Mouse (Mus musculus): ENCODE results near the gene Zfp961. TPM values are rescaled to one million over a fixed set of nuclear protein-coding genes. Genes with fewer than 3 reads are reported as not detected.
"Not testable (repeated sequence)": the region's sequence is repeated elsewhere in the genome, so short reads cannot be mapped to it uniquely, and the experiment has no call there.

Gene Zfp961
- total RNA-seq, 1 experiment = 79.0 TPM

GRCm38 (mm10) chr8:71926551-71926950 is 24.3 kb upstream of the Zfp961 start:
- no peak for DNase-seq (ENCODE audit: low read depth, low spot score)
- Histone ChIP-seq H3K36me3 (ENCODE audit: control insufficient read depth, insufficient read depth, low read length, poor library complexity, severe bottlenecking) (peaks cover 9% of the 10 kb centered on the region), H3K4me3 (ENCODE audit: insufficient read depth in 1 of 2, low read depth in 1 of 2, low read length in 2 of 2, poor library complexity in 1 of 2, severe bottlenecking in 1 of 2) (no peak overlapping the region), H3K4me1 (ENCODE audit: control insufficient read depth in 2 of 2, insufficient read depth in 2 of 2, low read length in 2 of 2, poor library complexity in 1 of 2) (no peaks in the 10 kb centered on the region; a peak in 1 of 4 replicates), H3K9me3 (ENCODE audit: control insufficient read depth, insufficient read depth, low read depth, low read length) (no peaks in the 10 kb centered on the region), H3K9ac (ENCODE audit: insufficient read depth, low read depth, low read length, poor library complexity, severe bottlenecking) (no peak overlapping the region), H3K27ac (ENCODE audit: insufficient read depth, low read depth, low read length, poor library complexity, severe bottlenecking) (no peak overlapping the region)
- in situ Hi-C loops (cut with MboI; ENCODE audit: low sequenced_read_pairs in 2 of 2, unreplicated experiment in 2 of 2) = no loop called here
- no peak for TF ChIP-seq HCFC1 (IDR thresholded peaks at IDR 0.05; ENCODE audit: borderline replicate concordance, insufficient read depth, low read length)
- TF ChIP-seq MAFK (IDR thresholded peaks at IDR 0.05; ENCODE audit: insufficient read depth, low read depth, low read length) = no peak
- TF ChIP-seq ZNF384 (IDR thresholded peaks at IDR 0.05; ENCODE audit: low read depth, low read length) = no peak
- no peak for TF ChIP-seq ZC3H11A (IDR thresholded peaks at IDR 0.05; ENCODE audit: borderline replicate concordance, low read depth, low read length)
- no peak for TF ChIP-seq CHD2 (IDR thresholded peaks at IDR 0.05; ENCODE audit: low read depth, low read length)

GRCm38 (mm10) chr8:71927779-71928178 is 23.1 kb upstream of the Zfp961 start:
- TF ChIP-seq CHD2 (IDR thresholded peaks at IDR 0.05; ENCODE audit: low read depth, low read length) = no peak
- no peak for TF ChIP-seq HCFC1 (IDR thresholded peaks at IDR 0.05; ENCODE audit: borderline replicate concordance, insufficient read depth, low read length)
- TF ChIP-seq ZC3H11A (IDR thresholded peaks at IDR 0.05; ENCODE audit: borderline replicate concordance, low read depth, low read length) = no peak
- no peak for TF ChIP-seq ZNF384 (IDR thresholded peaks at IDR 0.05; ENCODE audit: low read depth, low read length)
- TF ChIP-seq MAFK (IDR thresholded peaks at IDR 0.05; ENCODE audit: insufficient read depth, low read depth, low read length) = no peak
- Histone ChIP-seq H3K27ac (ENCODE audit: insufficient read depth, low read depth, low read length, poor library complexity, severe bottlenecking) (no peak overlapping the region), H3K4me1 (ENCODE audit: control insufficient read depth in 2 of 2, insufficient read depth in 2 of 2, low read length in 2 of 2, poor library complexity in 1 of 2) (no peaks in the 10 kb centered on the region; a peak in 1 of 4 replicates), H3K36me3 (ENCODE audit: control insufficient read depth, insufficient read depth, low read length, poor library complexity, severe bottlenecking) (peaks cover 9% of the 10 kb centered on the region), H3K9me3 (ENCODE audit: control insufficient read depth, insufficient read depth, low read depth, low read length) (no peaks in the 10 kb centered on the region), H3K4me3 (ENCODE audit: insufficient read depth in 1 of 2, low read depth in 1 of 2, low read length in 2 of 2, poor library complexity in 1 of 2, severe bottlenecking in 1 of 2) (no peak overlapping the region), H3K9ac (ENCODE audit: insufficient read depth, low read depth, low read length, poor library complexity, severe bottlenecking) (no peak overlapping the region)
- in situ Hi-C loops (cut with MboI; ENCODE audit: low sequenced_read_pairs in 2 of 2, unreplicated experiment in 2 of 2) = no loop called here
- DNase-seq (ENCODE audit: low read depth, low spot score) = no peak

- H3K36me3 ChIP-seq (ENCODE audit: control insufficient read depth, insufficient read depth, low read length, poor library complexity, severe bottlenecking); DNase-seq (ENCODE audit: low read depth, low spot score); H3K27ac ChIP-seq (ENCODE audit: insufficient read depth, low read depth, low read length, poor library complexity, severe bottlenecking); H3K9ac ChIP-seq (ENCODE audit: insufficient read depth, low read depth, low read length, poor library complexity, severe bottlenecking); H3K4me3 ChIP-seq (ENCODE audit: insufficient read depth in 1 of 2, low read depth in 1 of 2, low read length in 2 of 2, poor library complexity in 1 of 2, severe bottlenecking in 1 of 2); H3K9me3 ChIP-seq (ENCODE audit: control insufficient read depth, insufficient read depth, low read depth, low read length); H3K4me1 ChIP-seq (ENCODE audit: control insufficient read depth in 2 of 2, insufficient read depth in 2 of 2, low read length in 2 of 2, poor library complexity in 1 of 2); in situ Hi-C loops (cut with MboI; ENCODE audit: low sequenced_read_pairs in 2 of 2, unreplicated experiment in 2 of 2): not testable (repeated sequence)
These were observed 12.8 kb upstream of the Zfp961 start for GRCm38 (mm10) chr8:71938037-71938436.

- no peak for TF ChIP-seq ZC3H11A (IDR thresholded peaks at IDR 0.05; ENCODE audit: borderline replicate concordance, low read depth, low read length)
- no peak for TF ChIP-seq HCFC1 (IDR thresholded peaks at IDR 0.05; ENCODE audit: borderline replicate concordance, insufficient read depth, low read length)
- no peak for TF ChIP-seq ZNF384 (IDR thresholded peaks at IDR 0.05; ENCODE audit: low read depth, low read length)
- no peak for TF ChIP-seq MAFK (IDR thresholded peaks at IDR 0.05; ENCODE audit: insufficient read depth, low read depth, low read length)
- no peak for TF ChIP-seq CHD2 (IDR thresholded peaks at IDR 0.05; ENCODE audit: low read depth, low read length)
- Histone ChIP-seq H3K9me3 (ENCODE audit: control insufficient read depth, insufficient read depth, low read depth, low read length) (peaks cover 2% of the 10 kb centered on the region; the same call in 1 of the 2 replicates), H3K36me3 (ENCODE audit: control insufficient read depth, insufficient read depth, low read length, poor library complexity, severe bottlenecking) (no peaks in the 10 kb centered on the region), H3K4me1 (ENCODE audit: control insufficient read depth in 2 of 2, insufficient read depth in 2 of 2, low read length in 2 of 2, poor library complexity in 1 of 2) (no peaks in the 10 kb centered on the region), H3K27ac (ENCODE audit: insufficient read depth, low read depth, low read length, poor library complexity, severe bottlenecking) (no peak overlapping the region), H3K9ac (ENCODE audit: insufficient read depth, low read depth, low read length, poor library complexity, severe bottlenecking) (no peak overlapping the region), H3K4me3 (ENCODE audit: insufficient read depth in 1 of 2, low read depth in 1 of 2, low read length in 2 of 2, poor library complexity in 1 of 2, severe bottlenecking in 1 of 2) (no peak overlapping the region)
- DNase-seq (ENCODE audit: low read depth, low spot score) = no peak
- in situ Hi-C loops (cut with MboI; ENCODE audit: low sequenced_read_pairs in 2 of 2, unreplicated experiment in 2 of 2) = no loop called here
These were observed 10.3 kb upstream of the Zfp961 start for GRCm38 (mm10) chr8:71940293-71941208.
